Mouse (Mus musculus): ENCODE data around the gene Hist2h4. TPM values are rescaled to one million over a fixed set of nuclear protein-coding genes. Genes with fewer than 3 reads are reported as not detected.

The Hist2h4 gene
- total and polyA plus RNA-seq, 2 experiments = 0.75 to 6.0 TPM

GRCm38 (mm10) chr3:96266132-96266710, 3.1 kb upstream of the Hist2h4 start:
- H3K79me2 ChIP-seq (ENCODE audit: control insufficient read depth, insufficient read depth, low read length) = no peaks in the 10 kb centered on the region
- H3K27ac ChIP-seq (replicated peaks; ENCODE audit: insufficient read depth, low read depth, low read length) = no peak overlapping the region
- no peaks in the 10 kb centered on the region for H3K36me3 ChIP-seq (ENCODE audit: control insufficient read depth, insufficient read depth, low read length)
- no peak for TF ChIP-seq POLR2A (IDR thresholded peaks at IDR 0.05; ENCODE audit: extremely low read depth, insufficient read depth, low read length)
- H3K4me3 ChIP-seq (ENCODE audit: insufficient read depth, low read depth, low read length) = no peak overlapping the region
- no peak for DNase-seq (ENCODE audit: extremely low read depth, low read depth, low spot score)
- no peak overlapping the region for H3K9ac ChIP-seq (ENCODE audit: low read depth, low read length)
- 92% methylated on average over 8 of the region's 8 CpGs for WGBS
- H3K27me3 ChIP-seq (ENCODE audit: control insufficient read depth, insufficient read depth, low read length) = no peaks in the 10 kb centered on the region
- H3K4me1 ChIP-seq (ENCODE audit: control insufficient read depth, insufficient read depth, low read length) = peaks cover 12% of the 10 kb centered on the region; the same call in 1 of the 2 replicates

GRCm38 (mm10) chr3:96264404-96264949, 1.4 kb upstream of the Hist2h4 start:
- Histone ChIP-seq H3K9ac (ENCODE audit: low read depth, low read length) (no peak overlapping the region), H3K4me1 (ENCODE audit: control insufficient read depth, insufficient read depth, low read length) (peaks cover 12% of the 10 kb centered on the region; the same call in 1 of the 2 replicates), H3K4me3 (ENCODE audit: insufficient read depth, low read depth, low read length) (no peak overlapping the region), H3K79me2 (ENCODE audit: control insufficient read depth, insufficient read depth, low read length) (no peaks in the 10 kb centered on the region), H3K27me3 (ENCODE audit: control insufficient read depth, insufficient read depth, low read length) (no peaks in the 10 kb centered on the region), H3K36me3 (ENCODE audit: control insufficient read depth, insufficient read depth, low read length) (no peaks in the 10 kb centered on the region), H3K27ac (replicated peaks; ENCODE audit: insufficient read depth, low read depth, low read length) (peak overlapping the region; percentile 92)
- no peak for DNase-seq (ENCODE audit: extremely low read depth, low read depth, low spot score)
- 67% methylated on average over 7 of the region's 7 CpGs for WGBS
- no peak for TF ChIP-seq POLR2A (IDR thresholded peaks at IDR 0.05; ENCODE audit: extremely low read depth, insufficient read depth, low read length)
- TF ChIP-seq CTCF (IDR thresholded peaks at IDR 0.05; ENCODE audit: low read depth, low read length) = no peak

DNA sequence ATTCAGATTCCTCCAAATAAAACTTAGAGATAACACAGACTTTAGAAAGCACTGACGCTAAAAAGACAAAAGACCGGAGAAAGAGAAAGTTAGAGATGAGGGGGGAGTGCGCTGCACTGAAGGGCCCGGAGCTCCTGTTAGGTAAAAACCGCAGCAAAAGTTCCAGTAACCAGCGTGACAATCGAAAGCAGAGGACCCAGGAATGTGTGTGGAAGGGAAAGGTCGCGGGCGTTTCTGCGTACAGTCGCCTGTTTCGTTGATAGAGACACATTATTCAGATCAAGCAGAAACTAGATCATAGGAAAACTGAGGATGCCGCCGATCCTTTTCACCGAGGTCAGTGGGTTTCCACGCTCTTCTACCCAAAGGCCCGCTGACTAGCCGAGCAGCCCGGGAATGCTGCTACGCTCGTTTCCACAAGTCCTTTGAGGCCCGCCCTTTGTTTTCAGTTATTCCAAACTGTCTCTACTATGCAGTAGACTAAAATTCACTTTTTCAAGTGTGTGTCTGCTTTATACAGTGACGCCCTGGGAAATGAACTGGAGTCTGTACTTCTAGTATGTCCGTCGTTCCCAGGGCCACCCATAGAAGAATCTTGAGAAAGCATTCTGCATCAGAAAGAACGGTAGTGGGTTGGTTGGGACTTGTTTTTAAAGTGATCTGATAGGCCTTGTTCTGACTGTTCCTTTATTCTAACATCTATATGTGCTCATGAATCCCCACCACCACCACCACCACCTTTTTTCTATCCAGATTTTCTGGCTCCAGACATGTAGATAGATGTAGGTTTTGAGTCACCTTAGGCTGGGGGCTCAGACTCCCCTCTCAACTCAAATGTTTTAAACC, 670 bp upstream of the Hist2h4 start:
- Histone ChIP-seq H3K9ac (ENCODE audit: low read depth, low read length) (peak overlapping the region; percentile 67), H3K27me3 (ENCODE audit: control insufficient read depth, insufficient read depth, low read length) (no peaks in the 10 kb centered on the region), H3K27ac (replicated peaks; ENCODE audit: insufficient read depth, low read depth, low read length) (peak overlapping the region; percentile 92), H3K4me1 (ENCODE audit: control insufficient read depth, insufficient read depth, low read length) (peaks cover 12% of the 10 kb centered on the region; the same call in 1 of the 2 replicates), H3K36me3 (ENCODE audit: control insufficient read depth, insufficient read depth, low read length) (no peaks in the 10 kb centered on the region), H3K79me2 (ENCODE audit: control insufficient read depth, insufficient read depth, low read length) (no peaks in the 10 kb centered on the region), H3K4me3 (ENCODE audit: insufficient read depth, low read depth, low read length) (peak overlapping the region; percentile 38)
- 2% methylated on average over 27 of the region's 27 CpGs for WGBS
- DNase-seq (ENCODE audit: extremely low read depth, low read depth, low spot score) = no peak
- TF ChIP-seq POLR2A (IDR thresholded peaks at IDR 0.05; ENCODE audit: extremely low read depth, insufficient read depth, low read length) (no peak), CTCF (IDR thresholded peaks at IDR 0.05; ENCODE audit: low read depth, low read length) (no peak)

DNA sequence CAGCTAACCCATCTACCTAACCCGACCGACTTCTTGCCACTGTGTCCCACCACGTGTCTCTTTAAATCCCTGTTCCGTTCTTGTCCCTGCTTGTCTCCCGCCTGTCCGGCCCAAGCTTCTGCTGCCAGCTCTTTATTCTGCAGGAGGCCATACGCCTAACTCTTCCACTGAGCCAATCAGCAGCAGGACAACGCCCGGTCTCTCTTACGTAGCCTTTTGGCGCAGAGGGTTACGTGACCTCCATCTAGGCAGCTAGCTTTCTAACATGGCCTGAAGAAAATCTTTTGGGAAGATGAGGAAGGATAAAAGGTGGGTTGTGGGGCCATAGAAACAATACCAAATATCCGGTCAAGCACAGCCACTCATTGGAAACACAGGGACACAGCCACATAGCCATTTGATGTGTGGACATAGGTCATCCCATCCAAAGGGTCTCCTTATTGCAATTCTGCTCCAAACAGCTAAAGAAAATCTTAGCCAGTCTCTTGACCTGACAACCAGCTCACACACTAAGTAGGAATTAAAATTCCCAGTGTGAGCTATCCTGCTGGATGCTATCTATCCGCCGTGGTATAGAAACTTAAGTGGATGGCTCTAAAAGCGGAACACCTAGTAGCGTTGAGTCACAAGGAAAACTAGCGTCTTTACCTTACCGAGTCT, 765 bp downstream of the Hist2h4 start:
- Histone ChIP-seq H3K4me3 (ENCODE audit: insufficient read depth, low read depth, low read length) (peak overlapping the region; percentile 74), H3K79me2 (ENCODE audit: control insufficient read depth, insufficient read depth, low read length) (no peaks in the 10 kb centered on the region), H3K27ac (replicated peaks; ENCODE audit: insufficient read depth, low read depth, low read length) (peak overlapping the region; percentile 79), H3K36me3 (ENCODE audit: control insufficient read depth, insufficient read depth, low read length) (no peaks in the 10 kb centered on the region), H3K4me1 (ENCODE audit: control insufficient read depth, insufficient read depth, low read length) (peaks cover 9% of the 10 kb centered on the region; the same call in 1 of the 2 replicates), H3K9ac (ENCODE audit: low read depth, low read length) (peak overlapping the region; percentile 82), H3K27me3 (ENCODE audit: control insufficient read depth, insufficient read depth, low read length) (no peaks in the 10 kb centered on the region)
- WGBS = under 1% methylated on average over 19 of the region's 19 CpGs
- TF ChIP-seq POLR2A (IDR thresholded peaks at IDR 0.05; ENCODE audit: extremely low read depth, insufficient read depth, low read length) (peak; percentile 59; the same call in 1 of the 2 replicates), CTCF (IDR thresholded peaks at IDR 0.05; ENCODE audit: low read depth, low read length) (no peak)
- DNase-seq (ENCODE audit: extremely low read depth, low read depth, low spot score) = peak; percentile 91

DNA sequence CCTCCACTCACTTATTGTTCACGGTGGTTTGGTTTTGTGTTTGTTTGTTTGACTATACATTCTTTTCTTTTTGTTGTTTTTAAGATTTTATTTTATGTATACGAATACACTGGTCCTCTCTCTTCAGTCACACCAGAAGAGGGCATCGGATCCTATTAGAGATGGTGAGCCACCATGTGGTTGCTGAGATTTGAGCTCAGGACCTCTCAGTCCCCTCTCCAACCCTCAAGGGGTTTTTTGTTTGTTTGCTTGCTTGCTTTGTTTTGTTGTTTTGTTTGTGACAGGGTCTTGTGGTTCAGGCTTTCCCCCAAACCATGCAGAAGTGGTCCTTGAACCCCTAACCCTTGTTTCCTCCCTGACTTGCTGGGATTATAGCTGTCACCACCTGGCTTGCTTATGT, 1.5 kb downstream of the Hist2h4 start:
- Histone ChIP-seq H3K36me3 (ENCODE audit: control insufficient read depth, insufficient read depth, low read length) (no peaks in the 10 kb centered on the region), H3K27me3 (ENCODE audit: control insufficient read depth, insufficient read depth, low read length) (no peaks in the 10 kb centered on the region), H3K9ac (ENCODE audit: low read depth, low read length) (peak overlapping the region; percentile 53), H3K27ac (replicated peaks; ENCODE audit: insufficient read depth, low read depth, low read length) (peak overlapping the region; percentile 36), H3K4me3 (ENCODE audit: insufficient read depth, low read depth, low read length) (no peak overlapping the region), H3K79me2 (ENCODE audit: control insufficient read depth, insufficient read depth, low read length) (no peaks in the 10 kb centered on the region), H3K4me1 (ENCODE audit: control insufficient read depth, insufficient read depth, low read length) (peaks cover 9% of the 10 kb centered on the region; the same call in 1 of the 2 replicates)
- DNase-seq (ENCODE audit: extremely low read depth, low read depth, low spot score) = no peak
- 65% methylated on average over 3 of the region's 3 CpGs for WGBS
- TF ChIP-seq CTCF (IDR thresholded peaks at IDR 0.05; ENCODE audit: low read depth, low read length) (no peak), POLR2A (IDR thresholded peaks at IDR 0.05; ENCODE audit: extremely low read depth, insufficient read depth, low read length) (no peak)

Measured in liver, adult 2 months (tissue).